Mouse (Mus musculus): ENCODE data around the gene Cd177.

DNA sequence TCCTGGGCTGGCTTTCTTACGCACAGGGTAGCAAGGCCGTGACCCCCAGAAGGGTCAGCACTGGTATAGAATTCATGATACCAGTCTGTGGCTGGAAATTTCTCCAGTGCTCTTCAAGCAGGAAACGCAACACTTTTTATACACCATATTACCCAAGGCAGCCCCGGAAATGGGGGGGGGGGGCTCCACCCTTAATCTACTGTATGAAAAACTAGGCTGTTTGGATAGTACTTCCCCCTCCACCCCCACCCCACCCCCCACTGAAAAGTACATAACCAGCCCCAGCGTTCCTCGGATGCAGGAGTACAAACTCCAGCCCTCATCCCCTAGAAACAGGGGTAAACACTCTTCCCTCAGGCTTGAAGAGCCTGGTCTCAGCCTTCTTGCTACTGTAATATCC lies at the start of gene Cd177:
- TF ChIP-seq EP300 (IDR thresholded peaks at IDR 0.05; ENCODE audit: insufficient read depth, low read depth, low read length): no peak
- no peak for TF ChIP-seq CTCF (IDR thresholded peaks at IDR 0.05)

Data from heart, adult 2 months (tissue).